Mouse (Mus musculus) limb, embryonic 14.5 days (tissue): ENCODE measurements around the gene Hoxa1. TPM values are rescaled to one million over a fixed set of nuclear protein-coding genes. Genes with fewer than 3 reads are reported as not detected.

Experiments
- ATAC-seq: fragments of 200-750 bp; cut with Nextera tagmentation; 2 replicates; pipeline ENCODE4 v1.8.0; 2017; ENCODE audit warnings: low read depth, moderate number of reproducible peaks, moderate TSS enrichment; ENCODE audit not compliant: low FRiP score
- DNase-seq: peaks from one replicate; pipeline ENCODE4 v3.0.0-alpha.2; 2015; ENCODE audit warnings: low spot score
- H3K27ac ChIP-seq: fragments of 300-500 bp; sonication (generic); replicated peaks from 2 replicates; pipeline ENCODE4 v1.5.1; 2014; ENCODE audit warnings: low read depth, mild to moderate bottlenecking, low read length, moderate library complexity, mixed read lengths
- H3K27me3 ChIP-seq: fragments of 300-500 bp; sonication (generic); 2 replicates; pipeline ENCODE4 v1.6.1; 2014; ENCODE audit warnings: low read length, mixed read lengths; ENCODE audit not compliant: control insufficient read depth, insufficient read depth
- H3K36me3 ChIP-seq: fragments of 300-500 bp; sonication (generic); 2 replicates; pipeline ENCODE4 v1.6.1; 2014; ENCODE audit warnings: mild to moderate bottlenecking, low read length, moderate library complexity, mixed read lengths; ENCODE audit not compliant: control insufficient read depth, insufficient read depth
- H3K4me1 ChIP-seq: fragments of 300-500 bp; sonication (generic); 2 replicates; pipeline ENCODE4 v1.6.1; 2014; ENCODE audit warnings: antibody characterized with exemption, low read length, mixed read lengths; ENCODE audit not compliant: control insufficient read depth, insufficient read depth
- H3K4me2 ChIP-seq: fragments of 300-500 bp; sonication (generic); replicated peaks from 2 replicates; pipeline ENCODE4 v1.6.1; 2014; ENCODE audit warnings: low read depth, mild to moderate bottlenecking, low read length, moderate library complexity; ENCODE audit not compliant: severe bottlenecking
- H3K4me3 ChIP-seq: fragments of 300-500 bp; sonication (generic); replicated peaks from 2 replicates; pipeline ENCODE4 v1.5.1; 2014; ENCODE audit warnings: low read length
- H3K9ac ChIP-seq: fragments of 300-500 bp; sonication (generic); 2 replicates; pipeline ENCODE4 v1.6.1; 2014; ENCODE audit warnings: mild to moderate bottlenecking, low read depth, low read length, moderate library complexity; ENCODE audit not compliant: severe bottlenecking
- H3K9me3 ChIP-seq: fragments of 300-500 bp; sonication (generic); 2 replicates; pipeline ENCODE4 v1.6.1; 2016; ENCODE audit warnings: low read length; ENCODE audit not compliant: control insufficient read depth
- POLR2A ChIP-seq: fragments of 200-500 bp; IDR thresholded peaks from 2 replicates; pipeline ENCODE4 v1.8.0; 2012; ENCODE audit warnings: inconsistent platforms, mild to moderate bottlenecking, moderate library complexity, borderline replicate concordance; ENCODE audit not compliant: insufficient read depth, insufficient read length; ENCODE audit errors: extremely low read depth
- WGBS: fragments of 180-500 bp; shearing (Covaris S2); extraction: QIAGEN DNeasy Blood & Tissue Kit; methylation state at CpG from one replicate; pipeline ENCODE4 v1.1.7; 2014; 5-methylcytosine and 5-hydroxymethylcytosine counted together
- polyA plus RNA-seq, 2 experiments: library from polyadenylated mRNA; depleted of rRNA in 1 of 2; stranded (reverse) in 1 of 2; unstranded in 1 of 2; fragments of >200 nt; fragmentation: Nextera tagmentation in 1 of 2; extraction: Ambion mirVana in 1 of 2; gene quantifications; 2 replicates each; pipeline versions ENCODE4 v1.2.1 to v1.2.3; 2012 to 2014

Gene Hoxa1
- polyA plus RNA-seq, 2 experiments: 1.6 to 1.7 TPM

GRCm38 (mm10) chr6:52151571-52151970, 6.5 kb downstream of the Hoxa1 start:
- DNase-seq (no peak), ATAC-seq (no peak)
- Histone ChIP-seq H3K4me1 (no peaks in the 10 kb centered on the region), H3K9me3 (no peaks in the 10 kb centered on the region), H3K36me3 (no peaks in the 10 kb centered on the region), H3K4me3 (no peak overlapping the region), H3K4me2 (no peak overlapping the region), H3K9ac (no peak overlapping the region), H3K27ac (no peak overlapping the region), H3K27me3 (peaks cover 69% of the 10 kb centered on the region)
- no peak for TF ChIP-seq POLR2A
- WGBS: 27% methylated on average over 4 of the region's 4 CpGs

GRCm38 (mm10) chr6:52150401-52150966, 7.6 kb downstream of the Hoxa1 start:
- no peak overlapping the region for H3K4me3 ChIP-seq
- ATAC-seq (no peak), DNase-seq (no peak)
- H3K9me3 ChIP-seq: no peaks in the 10 kb centered on the region
- no peak for TF ChIP-seq POLR2A
- no peak overlapping the region for H3K27ac ChIP-seq
- WGBS: 7% methylated on average over 16 of the region's 16 CpGs
- no peaks in the 10 kb centered on the region for H3K36me3 ChIP-seq
- H3K9ac ChIP-seq: no peak overlapping the region
- 0 out of 2 replicates have a peak overlapping the region, but pooled peaks have one; percentile 14 for H3K4me2 ChIP-seq
- peaks cover 58% of the 10 kb centered on the region for H3K27me3 ChIP-seq
- H3K4me1 ChIP-seq: no peaks in the 10 kb centered on the region

GRCm38 (mm10) chr6:52139115-52139514, 19.0 kb downstream of the Hoxa1 start:
- Histone ChIP-seq H3K4me2 (no peak overlapping the region), H3K4me1 (no peaks in the 10 kb centered on the region), H3K36me3 (no peaks in the 10 kb centered on the region), H3K9me3 (no peaks in the 10 kb centered on the region), H3K27ac (no peak overlapping the region), H3K4me3 (no peak overlapping the region), H3K27me3 (no peaks in the 10 kb centered on the region), H3K9ac (no peak overlapping the region)
- no peak for ATAC-seq
- WGBS: 71% methylated on average over 5 of the region's 5 CpGs
- DNase-seq: no peak
- TF ChIP-seq POLR2A: no peak

GRCm38 (mm10) chr6:52138576-52138975, 19.5 kb downstream of the Hoxa1 start:
- no peak overlapping the region for H3K27ac ChIP-seq
- TF ChIP-seq POLR2A: no peak
- H3K36me3 ChIP-seq: no peaks in the 10 kb centered on the region
- no peak overlapping the region for H3K4me3 ChIP-seq
- DNase-seq: no peak
- H3K9me3 ChIP-seq: no peaks in the 10 kb centered on the region
- 56% methylated on average over 10 of the region's 10 CpGs for WGBS
- H3K27me3 ChIP-seq: no peaks in the 10 kb centered on the region
- H3K4me1 ChIP-seq: no peaks in the 10 kb centered on the region
- no peak for ATAC-seq
- no peak overlapping the region for H3K4me2 ChIP-seq
- H3K9ac ChIP-seq: no peak overlapping the region

GRCm38 (mm10) chr6:52137841-52138535, 20.1 kb downstream of the Hoxa1 start:
- no peak overlapping the region for H3K27ac ChIP-seq
- DNase-seq: no peak
- TF ChIP-seq POLR2A: no peak
- WGBS: 59% methylated on average over 9 of the region's 9 CpGs
- no peak for ATAC-seq
- H3K4me2 ChIP-seq: no peak overlapping the region
- no peaks in the 10 kb centered on the region for H3K36me3 ChIP-seq
- no peaks in the 10 kb centered on the region for H3K4me1 ChIP-seq
- H3K27me3 ChIP-seq: no peaks in the 10 kb centered on the region
- H3K9me3 ChIP-seq: no peaks in the 10 kb centered on the region
- no peak overlapping the region for H3K9ac ChIP-seq
- no peak overlapping the region for H3K4me3 ChIP-seq
